In genomic region chr1:55448104-55448503, GRCm38 (mm10) we compare ENCODE assay signal across 14 mouse cellular contexts.
"Had no signal": no experiment of that assay in that cellular context is flagged by ENCODE, and none has a peak within 500 bp of the region (broad histone marks: within the 10 kb centered on the region; RNA-seq: fewer than 3 reads in every experiment).

No protein-coding gene starts in this region.

- H3K27ac ChIP-seq: kidney, postnatal 0 days; left cerebral cortex, adult 2 months; liver, embryonic 14.5 days; midbrain, embryonic 10.5 days; neural tube, embryonic 15.5 days had no signal

- H3K9ac ChIP-seq: liver, embryonic 14.5 days; neural tube, embryonic 15.5 days had no signal

- ATAC-seq: intestine, postnatal 0 days had no signal

- DNase-seq: kidney, adult 8-10 months; kidney, postnatal 36 days; lung, adult 18-20 months; lung, postnatal 10 days; lung, postnatal 4 days; midbrain, embryonic 14.5 days; right cerebral cortex, adult 18-20 months had no signal

- H3K4me3 ChIP-seq: left cerebral cortex, adult 2 months; midbrain, embryonic 10.5 days; myocyte; neural tube, embryonic 15.5 days had no signal

- H3K27me3 ChIP-seq: neural tube, embryonic 15.5 days had no signal

- H3K4me2 ChIP-seq: neural tube, embryonic 15.5 days had no signal

- H3K9me3 ChIP-seq: midbrain, embryonic 10.5 days; neural tube, embryonic 15.5 days had no signal

- H3K36me3 ChIP-seq: midbrain, embryonic 10.5 days; neural tube, embryonic 15.5 days had no signal

- H3K4me1 ChIP-seq: midbrain, embryonic 10.5 days had no signal
